Mouse (Mus musculus): ENCODE measurements around the gene Dock4.

DNA sequence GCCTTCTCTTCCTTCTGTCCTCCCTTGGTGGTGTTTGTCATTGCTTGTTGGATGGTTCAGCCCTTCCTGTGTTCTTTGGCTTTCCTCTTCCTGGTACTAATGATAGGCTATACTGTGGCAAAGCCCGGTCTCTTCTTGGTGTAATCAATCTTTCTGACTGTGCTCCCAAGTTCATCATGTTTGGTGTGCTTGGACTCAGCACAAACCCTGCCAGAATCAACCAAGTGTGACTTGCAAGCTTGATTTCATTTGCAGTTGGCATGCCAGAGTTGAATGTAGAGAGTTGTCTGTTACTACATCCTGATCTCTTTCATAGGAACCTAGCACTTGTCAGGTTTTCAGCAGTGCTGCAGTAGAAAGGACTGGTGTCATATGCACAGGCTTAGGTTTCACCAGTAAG lies 106.4 kb downstream of the Dock4 start:
- TF ChIP-seq CTCF (IDR thresholded peaks at IDR 0.05; ENCODE audit: low read depth, low read length): no peak
- no peak for TF ChIP-seq POLR2A (IDR thresholded peaks at IDR 0.05; ENCODE audit: insufficient read depth, low read length)
